9 mouse cellular contexts compared by ENCODE assay signal in genomic region chr6:33681778-33682640, GRCm38 (mm10).
DNase-seq lines count a peak whose midpoint lies in the region; ATAC-seq and TF ChIP-seq lines count a peak whose summit lies in the region.
"Had no signal": no experiment of that assay in that cellular context is flagged by ENCODE, and none has a peak within 500 bp of the region (broad histone marks: within the 10 kb centered on the region; RNA-seq: fewer than 3 reads in every experiment).

No protein-coding gene starts in this region.

- WGBS in kidney, postnatal 0 days, result 57% methylated on average over 10 of the region's 10 CpGs
- WGBS in kidney, embryonic 15.5 days, result 53% methylated on average over 10 of the region's 10 CpGs
- WGBS in embryonic facial prominence, embryonic 12.5 days, result 43% methylated on average over 10 of the region's 10 CpGs
- 50% methylated on average over 10 of the region's 10 CpGs for WGBS in intestine, postnatal 0 days
- WGBS in lung, embryonic 16.5 days, result 50% methylated on average over 10 of the region's 10 CpGs

- H3K27me3 ChIP-seq in kidney, postnatal 0 days (ENCODE audit: insufficient read depth, low read length), result no peaks in the 10 kb centered on the region
- no peaks in the 10 kb centered on the region for H3K27me3 ChIP-seq in kidney, embryonic 15.5 days
- no peaks in the 10 kb centered on the region for H3K27me3 ChIP-seq in embryonic facial prominence, embryonic 12.5 days
- no peaks in the 10 kb centered on the region for H3K27me3 ChIP-seq in intestine, postnatal 0 days (replicated peaks; ENCODE audit: control insufficient read depth, insufficient read depth, low read length)
- no peaks in the 10 kb centered on the region for H3K27me3 ChIP-seq in lung, embryonic 16.5 days (ENCODE audit: control insufficient read depth, insufficient read depth, low read depth, low read length)
- H3K27me3 ChIP-seq: stomach, embryonic 15.5 days had no signal

- H3K4me2 ChIP-seq in kidney, postnatal 0 days (ENCODE audit: low read length), result no peak overlapping the region
- no peak overlapping the region for H3K4me2 ChIP-seq in kidney, embryonic 15.5 days
- H3K4me2 ChIP-seq in embryonic facial prominence, embryonic 12.5 days (replicated peaks), result no peak overlapping the region
- no peak overlapping the region for H3K4me2 ChIP-seq in intestine, postnatal 0 days (replicated peaks; ENCODE audit: low read depth)
- no peak overlapping the region for H3K4me2 ChIP-seq in lung, embryonic 16.5 days (ENCODE audit: low read depth, low read length)
- H3K4me2 ChIP-seq: stomach, embryonic 15.5 days had no signal

- peak; percentile 73 for TF ChIP-seq CTCF in kidney, postnatal 0 days (IDR thresholded peaks at IDR 0.05; ENCODE audit: low read depth)
- peak; percentile 75 for TF ChIP-seq CTCF in intestine, postnatal 0 days (IDR thresholded peaks at IDR 0.05; ENCODE audit: low read depth)

- H3K9ac ChIP-seq in kidney, postnatal 0 days (ENCODE audit: low read depth, low read length), result no peak overlapping the region
- no peak overlapping the region for H3K9ac ChIP-seq in kidney, embryonic 15.5 days
- no peak overlapping the region for H3K9ac ChIP-seq in embryonic facial prominence, embryonic 12.5 days
- H3K9ac ChIP-seq in intestine, postnatal 0 days (ENCODE audit: low read depth, low read length), result no peak overlapping the region
- no peak overlapping the region for H3K9ac ChIP-seq in lung, embryonic 16.5 days (ENCODE audit: low read length)
- H3K9ac ChIP-seq: stomach, embryonic 15.5 days had no signal

- no peaks in the 10 kb centered on the region for H3K36me3 ChIP-seq in kidney, postnatal 0 days (ENCODE audit: insufficient read depth, low read length)
- H3K36me3 ChIP-seq in kidney, embryonic 15.5 days, result no peaks in the 10 kb centered on the region
- no peaks in the 10 kb centered on the region for H3K36me3 ChIP-seq in embryonic facial prominence, embryonic 12.5 days
- no peaks in the 10 kb centered on the region for H3K36me3 ChIP-seq in intestine, postnatal 0 days (ENCODE audit: control insufficient read depth, insufficient read depth)
- H3K36me3 ChIP-seq in lung, embryonic 16.5 days (ENCODE audit: control insufficient read depth, insufficient read depth, low read length), result no peaks in the 10 kb centered on the region
- H3K36me3 ChIP-seq: stomach, embryonic 15.5 days had no signal

- no peaks in the 10 kb centered on the region for H3K4me1 ChIP-seq in kidney, postnatal 0 days (replicated peaks; ENCODE audit: insufficient read depth, low read length)
- H3K4me1 ChIP-seq in kidney, embryonic 15.5 days, result no peaks in the 10 kb centered on the region
- H3K4me1 ChIP-seq in embryonic facial prominence, embryonic 12.5 days, result no peaks in the 10 kb centered on the region
- no peaks in the 10 kb centered on the region for H3K4me1 ChIP-seq in intestine, postnatal 0 days (replicated peaks; ENCODE audit: control insufficient read depth, insufficient read depth, low read length)
- H3K4me1 ChIP-seq in lung, embryonic 16.5 days (replicated peaks; ENCODE audit: control insufficient read depth, insufficient read depth, low read length), result no peaks in the 10 kb centered on the region
- H3K4me1 ChIP-seq: stomach, embryonic 15.5 days had no signal

- no peak for ATAC-seq in kidney, postnatal 0 days (replicated peaks; ENCODE audit: low FRiP score, low read depth)
- ATAC-seq in kidney, embryonic 15.5 days (replicated peaks; ENCODE audit: low FRiP score), result no peak
- 0 out of 2 replicates have a peak, but pooled peaks have one; percentile 52 for ATAC-seq in embryonic facial prominence, embryonic 12.5 days (ENCODE audit: insufficient number of reproducible peaks, insufficient read depth, low FRiP score, low TSS enrichment)
- ATAC-seq in intestine, postnatal 0 days, result no peak
- peak; percentile 31; the same call in 1 of the 2 replicates for ATAC-seq in lung, embryonic 16.5 days (ENCODE audit: low read depth)

- DNase-seq in kidney, postnatal 0 days (ENCODE audit: low spot score), result peak; percentile 70
- peak; percentile 32 for DNase-seq in adrenal gland, postnatal 14 days
- peak; percentile 42 to 56 for DNase-seq in right cerebral cortex, adult 2 months (ENCODE audit: low spot score in 2 of 2)
- no peak for DNase-seq in urinary bladder, adult 2 months (ENCODE audit: low spot score)

- H3K27ac ChIP-seq in kidney, postnatal 0 days, result no peak overlapping the region
- H3K27ac ChIP-seq in kidney, embryonic 15.5 days, result no peak overlapping the region
- H3K27ac ChIP-seq in embryonic facial prominence, embryonic 12.5 days, result no peak overlapping the region
- H3K27ac ChIP-seq in intestine, postnatal 0 days (ENCODE audit: low read depth, low read length), result no peak overlapping the region
- no peak overlapping the region for H3K27ac ChIP-seq in lung, embryonic 16.5 days (ENCODE audit: low read length)
- H3K27ac ChIP-seq: stomach, embryonic 15.5 days had no signal

- H3K9me3 ChIP-seq in kidney, postnatal 0 days (replicated peaks; ENCODE audit: low read length), result no peaks in the 10 kb centered on the region
- H3K9me3 ChIP-seq in kidney, embryonic 15.5 days (replicated peaks), result no peaks in the 10 kb centered on the region
- H3K9me3 ChIP-seq in embryonic facial prominence, embryonic 12.5 days, result no peaks in the 10 kb centered on the region
- no peaks in the 10 kb centered on the region for H3K9me3 ChIP-seq in intestine, postnatal 0 days (ENCODE audit: control insufficient read depth)
- H3K9me3 ChIP-seq in lung, embryonic 16.5 days (ENCODE audit: control insufficient read depth, low read length), result no peaks in the 10 kb centered on the region
- H3K9me3 ChIP-seq: stomach, embryonic 15.5 days had no signal

- H3K4me3 ChIP-seq in kidney, postnatal 0 days (replicated peaks; ENCODE audit: low read depth, low read length), result no peak overlapping the region
- no peak overlapping the region for H3K4me3 ChIP-seq in kidney, embryonic 15.5 days (replicated peaks)
- no peak overlapping the region for H3K4me3 ChIP-seq in embryonic facial prominence, embryonic 12.5 days
- no peak overlapping the region for H3K4me3 ChIP-seq in intestine, postnatal 0 days (ENCODE audit: low read depth, low read length)
- no peak overlapping the region for H3K4me3 ChIP-seq in lung, embryonic 16.5 days (ENCODE audit: low read length)
- H3K4me3 ChIP-seq: stomach, embryonic 15.5 days had no signal

Comparison
In these comparisons a context has a peak if more than half of its experiments do, and no peak if none do; other contexts are left out.
1. ATAC-seq: peak in embryonic facial prominence, embryonic 12.5 days (single experiment) and lung, embryonic 16.5 days (single experiment); none in kidney, postnatal 0 days (single experiment), kidney, embryonic 15.5 days (single experiment) and intestine, postnatal 0 days (single experiment).